Mouse (Mus musculus) neutrophil, adult 83 days (primary cell): ENCODE measurements around the gene H2-M11. TPM values are rescaled to one million over a fixed set of nuclear protein-coding genes. Genes with fewer than 3 reads are reported as not detected.

Source experiments
- total RNA-seq, 2 experiments: library from RNA; stranded (reverse); gene quantifications; one replicate each; pipeline ENCODE4 v1.2.4; 2023

Gene H2-M11
- not detected for total RNA-seq

GRCm38 (mm10) chr17:36546775-36547174 lies at the start of gene H2-M11:
H2-M11 (plus strand) TSS chr17:36547075.

Other genes with a start within 250 kb of the H2-M11 start
- gene H2-M10.1, start 220.9 kb upstream of the H2-M11 start, total RNA-seq, result not detected
- not detected for gene H2-M10.3, start 178.7 kb upstream of the H2-M11 start, total RNA-seq
- gene H2-M10.4, start 84.7 kb upstream of the H2-M11 start, total RNA-seq, result not detected
- gene H2-M9, start 95.6 kb downstream of the H2-M11 start, total RNA-seq, result not detected
- gene H2-M1, start 125.1 kb downstream of the H2-M11 start, total RNA-seq, result not detected
- gene H2-M10.5, start 225.8 kb downstream of the H2-M11 start, total RNA-seq, result not detected